Mouse (Mus musculus) liver, embryonic 14 days (tissue): ENCODE data around the gene Utp20. TPM values are rescaled to one million over a fixed set of nuclear protein-coding genes. Genes with fewer than 3 reads are reported as not detected.

Source experiments
- polyA plus RNA-seq: library from polyadenylated mRNA; depleted of rRNA; stranded (reverse); fragments of >200 nt; gene quantifications from 2 replicates; pipeline ENCODE4 v1.2.3, GENCODE M21; 2012; rRNA removed

The Utp20 gene
- 7.5 and 7.9 TPM in 2 replicates for polyA plus RNA-seq

DNA sequence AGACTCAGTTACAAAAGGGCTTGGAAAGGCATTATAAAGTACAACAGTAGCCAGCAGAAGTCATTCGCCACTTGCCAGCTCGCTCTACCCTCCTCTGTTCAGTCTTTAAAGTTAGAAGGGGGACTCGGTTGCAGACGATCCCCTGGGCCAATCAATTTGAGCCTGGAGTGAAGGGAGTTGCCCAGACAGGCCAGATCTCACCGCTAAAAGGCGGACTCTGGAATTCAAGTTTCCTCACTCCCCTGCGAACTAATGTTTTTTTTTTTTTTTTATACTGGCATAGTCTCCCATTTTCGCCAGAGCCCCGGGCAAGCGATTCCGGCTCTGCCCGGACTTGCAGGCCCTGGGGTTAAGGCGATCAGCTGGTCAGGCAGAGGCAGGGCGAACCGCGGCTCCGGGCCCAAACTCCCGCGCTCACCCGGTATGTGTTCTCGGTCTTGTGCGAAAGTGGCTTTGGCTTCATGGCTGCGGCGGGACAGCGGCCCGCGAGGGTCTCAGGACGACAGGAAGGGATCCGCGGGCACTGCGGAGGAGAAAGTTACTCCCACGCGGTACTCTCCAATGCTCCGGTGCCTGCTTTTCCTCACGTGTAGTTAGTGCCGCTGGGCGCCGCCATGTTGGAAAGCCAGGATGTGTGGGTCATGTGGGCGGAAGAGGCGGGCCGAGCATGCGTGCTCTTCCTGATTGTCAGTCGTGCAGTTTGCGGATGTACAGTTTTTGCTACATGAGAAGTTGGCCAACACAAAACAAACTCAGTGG is at the start of gene Utp20:
Gene Utp20, minus strand, starts transcription at position 617 of the 759 bp plus-strand sequence.

DNA sequence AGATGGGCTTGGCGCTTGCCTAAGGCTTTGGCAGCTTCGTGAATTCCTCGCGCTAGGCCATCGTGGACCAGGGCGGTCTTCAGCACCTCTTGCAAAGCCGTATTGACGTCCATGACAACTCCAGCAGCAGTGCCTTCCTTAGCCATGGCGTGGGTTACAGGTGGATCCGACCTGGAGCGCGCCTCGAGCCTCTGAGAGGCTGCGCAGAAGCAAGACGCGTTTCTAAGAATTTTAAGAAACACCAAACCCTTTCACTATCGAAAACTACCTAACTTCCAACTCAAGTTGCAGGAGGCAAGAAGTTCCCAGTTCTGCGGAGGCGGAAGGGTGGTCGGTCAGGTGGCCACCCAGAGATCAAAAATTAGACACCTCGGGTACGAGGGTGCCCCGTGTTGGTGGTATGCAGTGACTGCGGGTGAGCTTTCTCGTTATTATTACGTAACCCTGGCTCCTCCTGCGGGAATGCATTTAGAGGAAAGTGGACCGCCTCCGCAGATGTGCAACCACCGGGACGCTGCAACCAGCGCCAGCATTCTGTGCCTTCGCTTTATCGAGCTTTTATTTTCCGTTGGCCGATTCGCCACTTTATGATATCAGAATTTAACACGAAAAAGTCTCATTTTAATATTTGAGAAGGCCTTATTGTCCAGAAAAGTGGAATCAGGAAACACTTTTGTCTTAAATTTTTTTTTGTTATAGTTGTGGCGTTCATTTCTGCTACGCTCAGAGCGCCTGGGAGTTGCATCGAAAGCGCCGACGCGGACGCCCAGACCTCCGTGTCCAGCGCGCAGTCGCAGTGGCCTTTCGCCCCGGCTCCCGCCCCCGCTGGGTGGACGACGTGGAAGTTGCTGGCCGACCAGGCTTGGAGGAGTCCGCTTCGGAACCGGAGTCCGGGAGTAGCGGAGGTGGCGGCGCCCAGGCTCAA is 95.8 kb downstream of the Utp20 start, which contains the start of gene Arl1:
Gene Arl1, plus strand, starts transcription at position 288 of the 925 bp plus-strand sequence.

Other genes starting within 250 kb of the Utp20 start
- gene Mybpc1, start 221.7 kb downstream of the Utp20 start, polyA plus RNA-seq: 0.12 and 1.8 TPM in 2 replicates
- gene Spic, start 141.8 kb downstream of the Utp20 start, polyA plus RNA-seq: 3.0 and 5.4 TPM in 2 replicates
- gene Arl1, start 95.9 kb downstream of the Utp20 start, polyA plus RNA-seq: 26.0 and 29.6 TPM in 2 replicates
- 0.01 TPM in 2 replicates for gene Slc5a8, start 59.2 kb upstream of the Utp20 start, polyA plus RNA-seq